Mouse (Mus musculus): ENCODE measurements around the gene Tfap4. TPM values are rescaled to one million over a fixed set of nuclear protein-coding genes. Genes with fewer than 3 reads are reported as not detected.
"Not testable (repeated sequence)": the region's sequence is repeated elsewhere in the genome, so short reads cannot be mapped to it uniquely, and the experiment has no call there.

The Tfap4 gene
- polyA plus RNA-seq, 1 experiment = 6.9 TPM

- DNase-seq (ENCODE audit: extremely low spot score in 1 of 2, low spot score in 1 of 2) = no peak
Observed at GRCm38 (mm10) chr16:4593971-4594813, 34.5 kb upstream of the Tfap4 start, which contains the start of gene Glis2. Gene Glis2 (plus strand): TSS chr16:4594713.

GRCm38 (mm10) chr16:4592909-4593875, 33.5 kb upstream of the Tfap4 start:
- DNase-seq (ENCODE audit: extremely low spot score in 1 of 2, low spot score in 1 of 2) = peak in 1 of 2 experiments; percentile 74

GRCm38 (mm10) chr16:4590236-4590635, 30.6 kb upstream of the Tfap4 start:
- no peak for DNase-seq (ENCODE audit: extremely low spot score in 1 of 2, low spot score in 1 of 2)

GRCm38 (mm10) chr16:4587516-4588210, 28.0 kb upstream of the Tfap4 start:
- DNase-seq (ENCODE audit: extremely low spot score in 1 of 2, low spot score in 1 of 2) = no peak

GRCm38 (mm10) chr16:4586531-4587123, 27.0 kb upstream of the Tfap4 start:
- DNase-seq (ENCODE audit: extremely low spot score in 1 of 2, low spot score in 1 of 2) = peak; percentile 79 to 86

- DNase-seq (ENCODE audit: extremely low spot score in 1 of 2, low spot score in 1 of 2) = no peak
Observed at GRCm38 (mm10) chr16:4585642-4586530, 26.2 kb upstream of the Tfap4 start.

GRCm38 (mm10) chr16:4584438-4584837, 24.8 kb upstream of the Tfap4 start:
- DNase-seq (ENCODE audit: extremely low spot score in 1 of 2, low spot score in 1 of 2) = no peak

GRCm38 (mm10) chr16:4583807-4584206, 24.2 kb upstream of the Tfap4 start:
- DNase-seq (ENCODE audit: extremely low spot score in 1 of 2, low spot score in 1 of 2) = no peak

GRCm38 (mm10) chr16:4581179-4581578, 21.5 kb upstream of the Tfap4 start:
- not testable (repeated sequence) for DNase-seq (ENCODE audit: extremely low spot score in 1 of 2, low spot score in 1 of 2)

GRCm38 (mm10) chr16:4578630-4579029, 19.0 kb upstream of the Tfap4 start:
- no peak for DNase-seq (ENCODE audit: extremely low spot score in 1 of 2, low spot score in 1 of 2)

- no peak for DNase-seq (ENCODE audit: extremely low spot score in 1 of 2, low spot score in 1 of 2)
Observed at GRCm38 (mm10) chr16:4576873-4577272, 17.2 kb upstream of the Tfap4 start.

- DNase-seq (ENCODE audit: extremely low spot score in 1 of 2, low spot score in 1 of 2) = no peak
Observed at GRCm38 (mm10) chr16:4576038-4576437, 16.4 kb upstream of the Tfap4 start.

GRCm38 (mm10) chr16:4570737-4571136, 11.1 kb upstream of the Tfap4 start:
- DNase-seq (ENCODE audit: extremely low spot score in 1 of 2, low spot score in 1 of 2) = no peak

- peak in 1 of 2 experiments; percentile 85 for DNase-seq (ENCODE audit: extremely low spot score in 1 of 2, low spot score in 1 of 2)
Observed at GRCm38 (mm10) chr16:4567912-4568311, 8.3 kb upstream of the Tfap4 start.

- peak in 1 of 2 experiments; percentile 42 for DNase-seq (ENCODE audit: extremely low spot score in 1 of 2, low spot score in 1 of 2)
Observed at GRCm38 (mm10) chr16:4560145-4560952, 695 bp upstream of the Tfap4 start.

- DNase-seq (ENCODE audit: extremely low spot score in 1 of 2, low spot score in 1 of 2) = peak; percentile 34 to 66
Observed at GRCm38 (mm10) chr16:4558980-4559631, 548 bp downstream of the Tfap4 start.

- peak; percentile 89 to 94 for DNase-seq (ENCODE audit: extremely low spot score in 1 of 2, low spot score in 1 of 2)
Observed at GRCm38 (mm10) chr16:4558384-4558979, 1.2 kb downstream of the Tfap4 start.

All from frontal cortex, adult 2 months (tissue).